In genomic region chr5:93077661-93078323, GRCm38 (mm10) we compare ENCODE assay signal across 23 mouse cellular contexts. TPM values are rescaled to one million over a fixed set of nuclear protein-coding genes. Genes with fewer than 3 reads are reported as not detected.
"Had no signal": no experiment of that assay in that cellular context is flagged by ENCODE, and none has a peak within 500 bp of the region (broad histone marks: within the 10 kb centered on the region; RNA-seq: fewer than 3 reads in every experiment).

No protein-coding gene starts in this region.

- H3K9me3 ChIP-seq: limb, embryonic 10.5 days; limb, embryonic 13.5 days; liver, embryonic 12.5 days; liver, embryonic 15.5 days; lung, embryonic 15.5 days; midbrain, embryonic 10.5 days; neural tube, embryonic 13.5 days had no signal

- ATAC-seq: liver, embryonic 12.5 days had no signal

- H3K4me1 ChIP-seq: liver, embryonic 12.5 days; liver, embryonic 15.5 days; midbrain, embryonic 10.5 days; neural tube, embryonic 13.5 days had no signal

- H3K4me3 ChIP-seq: layer of hippocampus, adult 2 months; limb, embryonic 10.5 days; limb, embryonic 13.5 days; liver, embryonic 12.5 days; liver, embryonic 15.5 days; lung, embryonic 15.5 days; midbrain, embryonic 10.5 days; neural tube, embryonic 13.5 days had no signal

- H3K27ac ChIP-seq: kidney, postnatal 0 days; layer of hippocampus, adult 2 months; limb, embryonic 10.5 days; limb, embryonic 13.5 days; liver, embryonic 12.5 days; liver, embryonic 15.5 days; lung, embryonic 15.5 days; midbrain, embryonic 10.5 days; neural tube, embryonic 13.5 days had no signal

- H3K27me3 ChIP-seq: limb, embryonic 13.5 days; liver, embryonic 12.5 days; liver, embryonic 15.5 days; lung, embryonic 15.5 days; neural tube, embryonic 13.5 days had no signal

- H3K36me3 ChIP-seq: limb, embryonic 10.5 days; limb, embryonic 13.5 days; liver, embryonic 12.5 days; liver, embryonic 15.5 days; lung, embryonic 15.5 days; midbrain, embryonic 10.5 days; neural tube, embryonic 13.5 days had no signal

- H3K4me2 ChIP-seq: limb, embryonic 13.5 days; liver, embryonic 12.5 days; liver, embryonic 15.5 days; lung, embryonic 15.5 days; neural tube, embryonic 13.5 days had no signal

- DNase-seq: kidney, adult 2 months; kidney, postnatal 25 days; layer of hippocampus, adult 9-11 months; liver; lung, adult 18-20 months; lung, postnatal 10 days; lung, postnatal 4 days; midbrain, embryonic 14.5 days; thymus, adult 2 months; thymus, postnatal 14 days had no signal

- H3K9ac ChIP-seq: limb, embryonic 13.5 days; liver, embryonic 12.5 days; liver, embryonic 15.5 days; lung, embryonic 15.5 days; neural tube, embryonic 13.5 days had no signal

RNA-seq across cellular contexts. Expression of gene Sowahb, which starts 33.0 kb away (rescaled TPM):
- total RNA-seq: megakaryocyte, adult 5-6 weeks had no signal
- polyA plus RNA-seq: midbrain, embryonic 14.5 days; midbrain, postnatal 0 days; neural tube, embryonic 13.5 days; spleen, adult 2 months; testis, adult 2 months had no signal
